Mouse (Mus musculus): ENCODE results near the gene Rap1a. TPM values are rescaled to one million over a fixed set of nuclear protein-coding genes. Genes with fewer than 3 reads are reported as not detected.

The Rap1a gene
- polyA plus RNA-seq, 1 experiment: 257 TPM

- Histone ChIP-seq H3K4me3 (ENCODE audit: insufficient read depth, low read length) (no peak overlapping the region), H3K27ac (ENCODE audit: insufficient read depth, low read depth, low read length) (no peak overlapping the region), H3K4me1 (ENCODE audit: control insufficient read depth, insufficient read depth, low read length) (peaks cover 12% of the 10 kb centered on the region)
- no peak for TF ChIP-seq CTCF (IDR thresholded peaks at IDR 0.05; ENCODE audit: low read depth, low read length)
- TF ChIP-seq POLR2A (IDR thresholded peaks at IDR 0.05; ENCODE audit: borderline replicate concordance, low read depth, low read length): no peak
Observed at GRCm38 (mm10) chr3:105754184-105754583, 47.0 kb downstream of the Rap1a start.

GRCm38 (mm10) chr3:105750810-105751209, 50.3 kb downstream of the Rap1a start:
- H3K4me3 ChIP-seq (ENCODE audit: insufficient read depth, low read length): no peak overlapping the region
- H3K27ac ChIP-seq (ENCODE audit: insufficient read depth, low read depth, low read length): no peak overlapping the region
- 0 out of 2 replicates have a peak, but pooled peaks cover 2% of the 10 kb centered on the region for H3K4me1 ChIP-seq (ENCODE audit: control insufficient read depth, insufficient read depth, low read length)
- TF ChIP-seq CTCF (IDR thresholded peaks at IDR 0.05; ENCODE audit: low read depth, low read length): no peak
- TF ChIP-seq POLR2A (IDR thresholded peaks at IDR 0.05; ENCODE audit: borderline replicate concordance, low read depth, low read length): no peak

- Histone ChIP-seq H3K4me3 (ENCODE audit: insufficient read depth, low read length) (no peak overlapping the region), H3K27ac (ENCODE audit: insufficient read depth, low read depth, low read length) (no peak overlapping the region), H3K4me1 (ENCODE audit: control insufficient read depth, insufficient read depth, low read length) (0 out of 2 replicates have a peak, but pooled peaks cover 2% of the 10 kb centered on the region)
- TF ChIP-seq POLR2A (IDR thresholded peaks at IDR 0.05; ENCODE audit: borderline replicate concordance, low read depth, low read length): no peak
- TF ChIP-seq CTCF (IDR thresholded peaks at IDR 0.05; ENCODE audit: low read depth, low read length): no peak
Observed at GRCm38 (mm10) chr3:105746542-105746941, 54.6 kb downstream of the Rap1a start.

- Histone ChIP-seq H3K4me3 (ENCODE audit: insufficient read depth, low read length) (no peak overlapping the region), H3K27ac (ENCODE audit: insufficient read depth, low read depth, low read length) (no peak overlapping the region), H3K4me1 (ENCODE audit: control insufficient read depth, insufficient read depth, low read length) (no peaks in the 10 kb centered on the region)
- TF ChIP-seq CTCF (IDR thresholded peaks at IDR 0.05; ENCODE audit: low read depth, low read length) (no peak), POLR2A (IDR thresholded peaks at IDR 0.05; ENCODE audit: borderline replicate concordance, low read depth, low read length) (no peak)
Observed at GRCm38 (mm10) chr3:105737666-105738065, 63.5 kb downstream of the Rap1a start.

GRCm38 (mm10) chr3:105737070-105737469, 64.1 kb downstream of the Rap1a start:
- TF ChIP-seq CTCF (IDR thresholded peaks at IDR 0.05; ENCODE audit: low read depth, low read length) (no peak), POLR2A (IDR thresholded peaks at IDR 0.05; ENCODE audit: borderline replicate concordance, low read depth, low read length) (no peak)
- Histone ChIP-seq H3K4me1 (ENCODE audit: control insufficient read depth, insufficient read depth, low read length) (no peaks in the 10 kb centered on the region), H3K4me3 (ENCODE audit: insufficient read depth, low read length) (no peak overlapping the region), H3K27ac (ENCODE audit: insufficient read depth, low read depth, low read length) (no peak overlapping the region)

DNA sequence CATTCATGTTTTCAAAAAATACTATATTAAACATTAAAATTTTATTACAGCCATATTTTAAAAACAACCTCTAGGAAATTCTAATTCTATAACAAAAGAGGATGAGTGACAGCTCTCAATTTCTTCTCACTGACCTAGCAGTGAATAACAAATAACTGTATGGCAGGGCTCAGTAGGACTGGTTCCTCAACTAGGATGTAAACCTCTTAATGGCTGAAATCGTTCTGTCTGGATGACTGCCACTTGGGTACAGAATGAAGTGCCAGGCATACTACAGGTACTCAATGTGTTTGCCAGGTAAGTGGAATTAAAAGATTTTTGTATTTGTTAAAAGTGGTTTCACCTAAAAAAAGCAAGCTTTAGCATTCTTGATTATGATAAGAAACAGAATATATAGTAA, 65.0 kb downstream of the Rap1a start:
- Histone ChIP-seq H3K4me3 (ENCODE audit: insufficient read depth, low read length) (no peak overlapping the region), H3K4me1 (ENCODE audit: control insufficient read depth, insufficient read depth, low read length) (no peaks in the 10 kb centered on the region), H3K27ac (ENCODE audit: insufficient read depth, low read depth, low read length) (no peak overlapping the region)
- TF ChIP-seq POLR2A (IDR thresholded peaks at IDR 0.05; ENCODE audit: borderline replicate concordance, low read depth, low read length) (no peak), CTCF (IDR thresholded peaks at IDR 0.05; ENCODE audit: low read depth, low read length) (no peak)

- H3K27ac ChIP-seq (ENCODE audit: insufficient read depth, low read depth, low read length): no peak overlapping the region
- TF ChIP-seq CTCF (IDR thresholded peaks at IDR 0.05; ENCODE audit: low read depth, low read length): no peak
- TF ChIP-seq POLR2A (IDR thresholded peaks at IDR 0.05; ENCODE audit: borderline replicate concordance, low read depth, low read length): no peak
- H3K4me1 ChIP-seq (ENCODE audit: control insufficient read depth, insufficient read depth, low read length): no peaks in the 10 kb centered on the region
- H3K4me3 ChIP-seq (ENCODE audit: insufficient read depth, low read length): no peak overlapping the region
Observed at GRCm38 (mm10) chr3:105735285-105735684, 65.9 kb downstream of the Rap1a start.

DNA sequence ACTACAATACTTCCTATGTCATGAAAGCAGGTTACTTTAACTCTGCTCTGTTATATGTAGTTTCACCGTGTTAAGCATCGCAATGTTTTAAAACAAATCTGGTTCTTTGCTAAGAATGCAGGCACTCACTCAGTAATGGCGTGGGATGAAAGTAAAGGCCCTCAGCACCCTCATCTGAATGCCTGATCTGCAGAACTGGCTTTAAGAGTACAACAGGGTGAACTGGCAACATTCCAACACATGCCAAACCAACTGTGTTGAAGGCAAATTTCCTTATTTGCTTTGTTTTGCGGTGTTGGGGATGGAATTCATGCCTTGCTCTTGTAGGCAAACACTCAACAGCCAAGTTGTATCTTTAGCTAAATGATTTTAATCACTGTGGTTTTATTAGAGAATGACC, 67.6 kb downstream of the Rap1a start:
- no peak for TF ChIP-seq POLR2A (IDR thresholded peaks at IDR 0.05; ENCODE audit: borderline replicate concordance, low read depth, low read length)
- TF ChIP-seq CTCF (IDR thresholded peaks at IDR 0.05; ENCODE audit: low read depth, low read length): no peak
- Histone ChIP-seq H3K4me1 (ENCODE audit: control insufficient read depth, insufficient read depth, low read length) (no peaks in the 10 kb centered on the region), H3K4me3 (ENCODE audit: insufficient read depth, low read length) (no peak overlapping the region), H3K27ac (ENCODE audit: insufficient read depth, low read depth, low read length) (no peak overlapping the region)

- TF ChIP-seq POLR2A (IDR thresholded peaks at IDR 0.05; ENCODE audit: borderline replicate concordance, low read depth, low read length) (no peak), CTCF (IDR thresholded peaks at IDR 0.05; ENCODE audit: low read depth, low read length) (no peak)
- H3K4me3 ChIP-seq (ENCODE audit: insufficient read depth, low read length): no peak overlapping the region
- no peaks in the 10 kb centered on the region for H3K4me1 ChIP-seq (ENCODE audit: control insufficient read depth, insufficient read depth, low read length)
- H3K27ac ChIP-seq (ENCODE audit: insufficient read depth, low read depth, low read length): no peak overlapping the region
Observed at GRCm38 (mm10) chr3:105732360-105732759, 68.8 kb downstream of the Rap1a start.

- H3K4me1 ChIP-seq (ENCODE audit: control insufficient read depth, insufficient read depth, low read length): peaks cover 12% of the 10 kb centered on the region
- no peak for TF ChIP-seq CTCF (IDR thresholded peaks at IDR 0.05; ENCODE audit: low read depth, low read length)
- TF ChIP-seq POLR2A (IDR thresholded peaks at IDR 0.05; ENCODE audit: borderline replicate concordance, low read depth, low read length): no peak
- no peak overlapping the region for H3K4me3 ChIP-seq (ENCODE audit: insufficient read depth, low read length)
- H3K27ac ChIP-seq (ENCODE audit: insufficient read depth, low read depth, low read length): no peak overlapping the region
Observed at GRCm38 (mm10) chr3:105726037-105726436, 75.1 kb downstream of the Rap1a start.

DNA sequence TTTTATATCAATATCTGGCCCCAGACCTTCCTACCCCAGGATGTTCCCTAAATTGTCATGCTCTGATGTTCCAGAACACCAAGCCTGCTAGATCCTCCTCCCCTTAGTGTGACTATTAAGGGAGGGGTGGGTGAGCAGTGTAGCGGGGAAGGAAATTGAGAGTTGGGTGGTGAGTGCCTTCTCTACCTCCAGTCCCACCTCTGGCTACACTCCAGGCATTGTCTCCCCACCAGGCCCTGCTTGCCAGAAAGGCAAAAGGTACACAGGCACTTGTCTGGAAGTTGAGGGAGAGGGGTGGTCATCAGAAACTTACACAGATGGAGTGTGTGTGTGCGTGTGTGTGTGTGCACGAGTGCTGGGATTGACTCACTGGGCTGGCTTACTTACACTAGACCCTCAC, 78.6 kb downstream of the Rap1a start:
- Histone ChIP-seq H3K4me1 (ENCODE audit: control insufficient read depth, insufficient read depth, low read length) (peaks cover 12% of the 10 kb centered on the region), H3K27ac (ENCODE audit: insufficient read depth, low read depth, low read length) (no peak overlapping the region), H3K4me3 (ENCODE audit: insufficient read depth, low read length) (no peak overlapping the region)
- TF ChIP-seq CTCF (IDR thresholded peaks at IDR 0.05; ENCODE audit: low read depth, low read length): no peak
